Mouse (Mus musculus) midbrain, postnatal 0 days (tissue): ENCODE measurements around the gene Foxo3. TPM values are rescaled to one million over a fixed set of nuclear protein-coding genes. Genes with fewer than 3 reads are reported as not detected.

Source experiments
- ATAC-seq: fragments of 200-750 bp; cut with Nextera tagmentation; 2 replicates; pipeline ENCODE4 v1.8.0; 2017; ENCODE audit warnings: moderate number of reproducible peaks, mild to moderate bottlenecking, moderate TSS enrichment, moderate library complexity; ENCODE audit not compliant: low FRiP score
- DNase-seq: peaks from one replicate; pipeline ENCODE4 v3.0.0-alpha.2; 2015; ENCODE audit warnings: low spot score
- H3K27ac ChIP-seq: fragments of 300-500 bp; sonication (generic); 2 replicates; pipeline ENCODE4 v1.5.1; 2014; ENCODE audit warnings: low read depth, mild to moderate bottlenecking, low read length, mixed read lengths
- H3K27me3 ChIP-seq: fragments of 300-500 bp; sonication (generic); 2 replicates; pipeline ENCODE4 v1.6.1; 2014; ENCODE audit warnings: low read length, control low read depth, mixed read lengths; ENCODE audit not compliant: insufficient read depth
- H3K36me3 ChIP-seq: fragments of 300-500 bp; sonication (generic); 2 replicates; pipeline ENCODE4 v1.6.1; 2014; ENCODE audit warnings: low read length, control low read depth, mixed read lengths; ENCODE audit not compliant: insufficient read depth
- H3K4me1 ChIP-seq: fragments of 300-500 bp; sonication (generic); 2 replicates; pipeline ENCODE4 v1.6.1; 2014; ENCODE audit warnings: mild to moderate bottlenecking, control low read depth, antibody characterized with exemption, low read length, mixed read lengths; ENCODE audit not compliant: insufficient read depth
- H3K4me2 ChIP-seq: fragments of 300-500 bp; sonication (generic); 2 replicates; pipeline ENCODE4 v1.6.1; 2014; ENCODE audit warnings: low read depth, mild to moderate bottlenecking, low read length, mixed read lengths; ENCODE audit not compliant: poor library complexity, severe bottlenecking
- H3K4me3 ChIP-seq: fragments of 300-500 bp; sonication (generic); 2 replicates; pipeline ENCODE4 v1.5.1; 2014; ENCODE audit warnings: low read depth, mild to moderate bottlenecking, low read length, moderate library complexity
- H3K9ac ChIP-seq: fragments of 300-500 bp; sonication (generic); replicated peaks from 2 replicates; pipeline ENCODE4 v1.6.1; 2014; ENCODE audit warnings: mild to moderate bottlenecking, low read length, moderate library complexity, mixed read lengths; ENCODE audit not compliant: poor library complexity, severe bottlenecking
- H3K9me3 ChIP-seq: fragments of 300-500 bp; sonication (generic); 2 replicates; pipeline ENCODE4 v1.6.1; 2016; ENCODE audit warnings: low read length, control low read depth
- CTCF ChIP-seq: IDR thresholded peaks from 2 replicates; pipeline ENCODE4 v1.5.1; 2016; ENCODE audit warnings: antibody characterized with exemption, mild to moderate bottlenecking
- WGBS: fragments of 180-500 bp; shearing (Covaris S2); extraction: QIAGEN DNeasy Blood & Tissue Kit; methylation state at CpG from one replicate; pipeline ENCODE4 v1.1.7; 2014; 5-methylcytosine and 5-hydroxymethylcytosine counted together
- polyA plus RNA-seq: library from polyadenylated mRNA; unstranded; fragments of >200 nt; fragmentation: Nextera tagmentation; extraction: Ambion mirVana; gene quantifications from 2 replicates; pipeline ENCODE4 v1.2.1, GENCODE M21; 2015
- total RNA-seq: library from RNA; depleted of rRNA; stranded (reverse); fragments of >200 nt; gene quantifications from 2 replicates; pipeline ENCODE4 v1.2.3, GENCODE M21; 2014

Foxo3 gene
- total and polyA plus RNA-seq, 2 experiments from 2014 or later, result 6.6 to 42.9 TPM

GRCm38 (mm10) chr10:42231847-42232246 lies 44.7 kb downstream of the Foxo3 start:
- TF ChIP-seq CTCF, result no peak
- no peaks in the 10 kb centered on the region for H3K27me3 ChIP-seq
- H3K27ac ChIP-seq, result no peak overlapping the region
- no peaks in the 10 kb centered on the region for H3K36me3 ChIP-seq
- H3K4me2 ChIP-seq, result no peak overlapping the region
- WGBS, result 83% methylated on average over 8 of the region's 8 CpGs
- no peaks in the 10 kb centered on the region for H3K4me1 ChIP-seq
- no peak overlapping the region for H3K4me3 ChIP-seq
- no peak for DNase-seq
- ATAC-seq, result no peak
- H3K9ac ChIP-seq, result no peak overlapping the region
- no peaks in the 10 kb centered on the region for H3K9me3 ChIP-seq

DNA sequence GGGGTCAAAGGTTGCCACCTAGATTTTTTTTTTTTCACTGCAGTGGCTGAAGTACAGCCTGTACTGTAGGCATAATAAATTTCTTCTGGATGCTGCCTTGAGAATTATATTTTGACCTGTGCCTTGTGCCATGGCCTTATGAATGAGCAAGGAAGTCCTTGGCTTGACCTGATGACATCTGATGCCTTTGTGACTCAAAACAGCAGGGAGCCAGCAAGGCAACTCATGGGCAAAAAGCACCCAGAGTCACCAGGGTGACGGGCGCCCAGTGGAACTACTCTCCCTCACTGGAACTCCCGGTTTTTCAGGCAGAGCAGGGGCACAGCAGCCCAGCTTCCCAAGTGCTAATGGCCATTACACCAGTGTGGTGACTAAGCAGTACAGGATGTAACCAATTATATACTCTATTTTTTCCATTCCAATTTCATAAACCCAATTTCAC lies 45.4 kb downstream of the Foxo3 start:
- Histone ChIP-seq H3K9me3 (no peaks in the 10 kb centered on the region), H3K4me3 (no peak overlapping the region), H3K27ac (no peak overlapping the region), H3K4me1 (no peaks in the 10 kb centered on the region), H3K9ac (no peak overlapping the region), H3K4me2 (no peak overlapping the region), H3K36me3 (no peaks in the 10 kb centered on the region), H3K27me3 (no peaks in the 10 kb centered on the region)
- TF ChIP-seq CTCF, result no peak
- ATAC-seq, result no peak
- WGBS, result 86% methylated on average over 3 of the region's 3 CpGs
- DNase-seq, result no peak

DNA sequence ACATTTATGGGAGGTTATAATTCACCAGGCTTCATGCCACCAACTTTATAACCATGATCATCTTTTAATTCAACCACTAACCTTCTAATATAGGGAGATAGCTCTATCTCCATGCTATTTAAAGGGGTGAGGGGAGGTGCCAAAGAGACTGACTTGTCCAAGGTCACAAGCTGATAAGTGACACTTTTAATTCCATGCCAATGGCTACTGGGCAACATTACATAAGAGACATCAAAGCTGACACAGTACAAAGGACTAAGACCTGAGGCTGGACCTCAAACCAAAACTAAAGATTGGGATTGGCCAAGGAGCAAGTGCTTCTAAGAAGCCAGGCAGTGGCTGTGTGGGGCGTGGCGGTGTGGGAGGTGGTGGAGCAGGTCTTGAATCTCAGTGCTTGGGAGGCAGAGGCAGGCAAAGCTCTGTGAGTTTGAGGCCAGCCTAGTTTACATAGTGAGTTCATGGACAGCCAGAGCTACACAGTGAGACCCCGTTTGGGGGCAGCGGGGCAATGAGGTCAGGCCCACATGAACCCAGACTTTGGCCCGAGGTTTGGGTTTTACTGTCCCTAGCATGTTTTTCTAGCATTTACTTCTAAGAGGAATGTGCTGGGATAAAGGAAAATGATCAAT lies 46.0 kb downstream of the Foxo3 start:
- no peak overlapping the region for H3K27ac ChIP-seq
- TF ChIP-seq CTCF, result no peak
- ATAC-seq (no peak), DNase-seq (no peak)
- WGBS, result 96% methylated on average over 5 of the region's 5 CpGs
- no peak overlapping the region for H3K4me2 ChIP-seq
- H3K9me3 ChIP-seq, result no peaks in the 10 kb centered on the region
- no peaks in the 10 kb centered on the region for H3K36me3 ChIP-seq
- no peaks in the 10 kb centered on the region for H3K4me1 ChIP-seq
- no peak overlapping the region for H3K4me3 ChIP-seq
- H3K27me3 ChIP-seq, result no peaks in the 10 kb centered on the region
- H3K9ac ChIP-seq, result no peak overlapping the region

DNA sequence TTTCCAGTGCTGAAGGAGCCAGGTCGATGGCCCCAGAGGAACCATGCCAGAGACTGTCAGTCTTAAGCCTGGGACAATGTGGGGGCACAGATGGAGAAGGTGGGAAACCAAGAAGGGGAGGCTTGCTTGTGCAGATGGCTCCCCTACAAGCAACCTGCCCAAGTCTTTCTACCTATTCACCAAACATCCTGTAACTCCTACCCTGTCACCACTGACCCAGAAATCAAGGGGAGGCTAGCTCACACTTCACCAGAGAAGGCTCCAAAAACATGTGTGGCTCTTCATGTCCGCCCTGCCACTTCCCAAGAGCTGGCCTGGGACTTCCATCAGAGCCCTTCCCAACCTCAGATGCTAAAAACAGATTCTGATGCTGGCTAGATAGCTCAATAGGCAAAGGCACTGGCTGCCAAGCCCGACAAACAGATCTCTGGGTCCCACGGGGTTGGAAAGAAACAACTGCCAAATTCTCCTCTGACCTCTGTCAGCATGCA lies 48.8 kb downstream of the Foxo3 start:
- Histone ChIP-seq H3K36me3 (no peaks in the 10 kb centered on the region), H3K9ac (no peak overlapping the region), H3K4me2 (no peak overlapping the region), H3K27ac (no peak overlapping the region), H3K4me1 (no peaks in the 10 kb centered on the region), H3K27me3 (no peaks in the 10 kb centered on the region), H3K4me3 (no peak overlapping the region), H3K9me3 (no peaks in the 10 kb centered on the region)
- DNase-seq (peak; percentile 60), ATAC-seq (no peak)
- 63% methylated on average over 4 of the region's 4 CpGs for WGBS
- no peak for TF ChIP-seq CTCF

GRCm38 (mm10) chr10:42226176-42226575 lies 50.4 kb downstream of the Foxo3 start:
- Histone ChIP-seq H3K4me1 (no peaks in the 10 kb centered on the region), H3K36me3 (no peaks in the 10 kb centered on the region), H3K27ac (no peak overlapping the region), H3K27me3 (no peaks in the 10 kb centered on the region), H3K4me3 (no peak overlapping the region), H3K4me2 (no peak overlapping the region), H3K9me3 (no peaks in the 10 kb centered on the region), H3K9ac (no peak overlapping the region)
- TF ChIP-seq CTCF, result no peak
- 95% methylated on average over 15 of the region's 15 CpGs for WGBS
- no peak for ATAC-seq
- no peak for DNase-seq

- no peak for TF ChIP-seq CTCF
- 91% methylated on average over 18 of the region's 18 CpGs for WGBS
- Histone ChIP-seq H3K9me3 (no peaks in the 10 kb centered on the region), H3K27ac (no peak overlapping the region), H3K9ac (no peak overlapping the region), H3K4me3 (no peak overlapping the region), H3K36me3 (no peaks in the 10 kb centered on the region), H3K4me2 (no peak overlapping the region), H3K27me3 (no peaks in the 10 kb centered on the region), H3K4me1 (no peaks in the 10 kb centered on the region)
- DNase-seq (no peak), ATAC-seq (no peak)
These were observed 51.2 kb downstream of the Foxo3 start for GRCm38 (mm10) chr10:42225184-42225935.
